Comparison of ENCODE assay signal across 8 mouse cellular contexts in the genomic region with DNA sequence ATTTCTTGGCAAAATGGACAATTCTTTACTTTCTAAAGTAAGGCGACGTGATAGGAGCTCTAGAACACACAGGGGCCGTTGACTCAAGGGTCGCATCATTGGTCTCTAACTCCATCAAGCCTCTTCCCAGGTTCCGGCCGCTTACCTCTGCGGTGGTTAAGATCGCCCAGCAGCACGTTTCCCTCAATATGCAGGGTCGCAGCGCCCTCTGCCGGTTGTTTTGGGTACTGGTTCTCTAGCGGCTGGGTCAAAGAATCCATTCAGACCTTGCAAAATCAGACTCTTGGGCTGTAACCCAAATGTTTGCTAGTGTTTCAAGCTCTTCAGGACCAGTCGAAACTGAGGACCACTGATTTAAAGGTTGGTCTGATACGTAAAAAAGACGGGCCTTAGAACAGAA. TPM values are rescaled to one million over a fixed set of nuclear protein-coding genes. Genes with fewer than 3 reads are reported as not detected.
A peak's percentile ranks its signal among the peaks of the same experiment; 100 is the strongest.
DNase-seq lines count a peak whose midpoint lies in the region; ATAC-seq lines count a peak whose summit lies in the region.

No protein-coding gene starts in this region.

- peak; percentile 89 for DNase-seq in ZHBTc4 (ENCODE audit: low read depth, low spot score)
- DNase-seq in cerebellum, postnatal 25 days = peak; percentile 91 to 94
- DNase-seq in gastrocnemius, postnatal 25 days = peak; percentile 61
- peak; percentile 67 to 90 for DNase-seq in layer of hippocampus, adult 18-20 months (ENCODE audit: low spot score in 2 of 2)
- peak; percentile 88 for DNase-seq in lung, postnatal 10 days
- peak; percentile 77 for DNase-seq in retina, postnatal 7 days (ENCODE audit: low read depth, low spot score)
- peak; percentile 62 to 87 for DNase-seq in urinary bladder, adult 18-20 months (ENCODE audit: low spot score in 2 of 2)

- peak; percentile 51 for ATAC-seq in CD4-positive, CD25-positive, alpha-beta regulatory T cell, adult 4 months

RNA-seq across cellular contexts. Expression of gene Aen, which starts 5.0 kb away (rescaled TPM):
- polyA plus RNA-seq in CD4-positive, CD25-positive, alpha-beta regulatory T cell, adult 4 months (2017; shearing (Covaris generic)) = 10 to 100 TPM; 21.7 to 28.3 TPM
- 10 to 100 TPM; 42.4 to 44.6 TPM for total RNA-seq in gastrocnemius, postnatal 25 days (2021)
- 10 to 100 TPM; 21.5 to 24.1 TPM for total RNA-seq in layer of hippocampus, adult 18-20 months (2021)

RNA-seq across cellular contexts. Expression of gene Isg20, which starts 22.6 kb away (rescaled TPM):
- polyA plus RNA-seq in CD4-positive, CD25-positive, alpha-beta regulatory T cell, adult 4 months (2017; shearing (Covaris generic)) = 100 to 1,000 TPM; 108 to 134 TPM
- 1 to 10 TPM in 1 of 2 experiments, under 1 TPM in 1; 0.69 to 3.2 TPM for total RNA-seq in gastrocnemius, postnatal 25 days (2021)
- under 1 TPM; 0.68 to 0.69 TPM for total RNA-seq in layer of hippocampus, adult 18-20 months (2021)

RNA-seq across cellular contexts. Expression of gene Det1, which starts 43.6 kb away (rescaled TPM):
- polyA plus RNA-seq in CD4-positive, CD25-positive, alpha-beta regulatory T cell, adult 4 months (2017; shearing (Covaris generic)) = 10 to 100 TPM; 18.5 to 24.1 TPM
- 10 to 100 TPM; 13.3 to 14.5 TPM for total RNA-seq in gastrocnemius, postnatal 25 days (2021)
- total RNA-seq in layer of hippocampus, adult 18-20 months (2021) = 1 to 10 TPM; 6.3 to 7.6 TPM

Comparison
In these comparisons a context has a peak if more than half of its experiments do, and no peak if none do; other contexts are left out.
1. Peak in every context shown above with its lines: DNase-seq and ATAC-seq.